Mouse (Mus musculus): ENCODE results near the gene Kif3c. TPM values are rescaled to one million over a fixed set of nuclear protein-coding genes. Genes with fewer than 3 reads are reported as not detected.

Gene Kif3c
- total RNA-seq, 2 experiments from 2014 or later = 14.3 to 22.9 TPM

Other genes starting within 250 kb of the Kif3c start
- 100 to 1,000 TPM; 239 to 279 TPM for gene Rab10, start 55.2 kb upstream of the Kif3c start, total RNA-seq (2021)
- gene Asxl2, start 61.7 kb downstream of the Kif3c start, total RNA-seq (2021) = 10 to 100 TPM; 13.8 to 17.4 TPM
- 1 to 10 TPM; 1.6 to 4.3 TPM for gene Dtnb, start 207.2 kb downstream of the Kif3c start, total RNA-seq (2021)

All from gastrocnemius, postnatal 36 days (tissue).